Mouse (Mus musculus): ENCODE measurements at regions not wholly inside any gene's neighbourhood (a gene's known extent, or its start where the extent isn't known, plus 50 kb on each side); places are given as distances from the start of the nearest gene placed in this dataset.

GRCm38 (mm10) chr6:118283949-118284568 lies 86.5 kb upstream of the Ret start:
- no peak for TF ChIP-seq EP300 (optimal IDR thresholded peaks at IDR 0.05)
- no peak for TF ChIP-seq CTCF (IDR thresholded peaks at IDR 0.05; ENCODE audit: low read depth)

All from stomach, postnatal 0 days (tissue).